Mouse (Mus musculus) hindbrain, embryonic 10.5 days (tissue): ENCODE data around the gene Kcnip1. TPM values are rescaled to one million over a fixed set of nuclear protein-coding genes. Genes with fewer than 3 reads are reported as not detected.
A peak's percentile ranks its signal among the peaks of the same experiment; 100 is the strongest.

ENCODE experiments used
- DNase-seq: peaks from one replicate; pipeline ENCODE4 v3.0.0-alpha.2; 2017; ENCODE audit warnings: low spot score
- H3K27ac ChIP-seq: fragments of 300-500 bp; sonication (generic); 2 replicates; pipeline ENCODE4 v1.5.1; 2016; ENCODE audit warnings: mild to moderate bottlenecking, moderate library complexity
- H3K27me3 ChIP-seq: fragments of 300-500 bp; sonication (generic); 2 replicates; pipeline ENCODE4 v1.6.1; 2016; ENCODE audit warnings: mild to moderate bottlenecking; ENCODE audit not compliant: poor library complexity, insufficient read depth, severe bottlenecking
- H3K36me3 ChIP-seq: fragments of 300-500 bp; sonication (generic); 2 replicates; pipeline ENCODE4 v1.6.1; 2016; ENCODE audit warnings: mild to moderate bottlenecking, moderate library complexity
- H3K4me1 ChIP-seq: fragments of 300-500 bp; sonication (generic); replicated peaks from 2 replicates; pipeline ENCODE4 v1.6.1; 2016; ENCODE audit warnings: mild to moderate bottlenecking
- H3K4me3 ChIP-seq: fragments of 300-500 bp; sonication (generic); 2 replicates; pipeline ENCODE4 v1.5.1; 2016; ENCODE audit warnings: mild to moderate bottlenecking, moderate library complexity
- H3K9me3 ChIP-seq: fragments of 300-500 bp; sonication (generic); 2 replicates; pipeline ENCODE4 v1.6.1; 2016; ENCODE audit warnings: mild to moderate bottlenecking, moderate library complexity
- WGBS: fragments of 180-500 bp; shearing (Covaris S2); methylation state at CpG from one replicate; pipeline ENCODE4 v1.1.7; 2016; 5-methylcytosine and 5-hydroxymethylcytosine counted together
- polyA plus RNA-seq: library from polyadenylated mRNA; unstranded; fragments of >200 nt; fragmentation: Nextera tagmentation; extraction: Ambion mirVana; gene quantifications from 2 replicates; pipeline ENCODE4 v1.2.1, GENCODE M21; 2016

Gene Kcnip1
- polyA plus RNA-seq, 1 experiment from 2014 or later, result 9.5 TPM

DNA sequence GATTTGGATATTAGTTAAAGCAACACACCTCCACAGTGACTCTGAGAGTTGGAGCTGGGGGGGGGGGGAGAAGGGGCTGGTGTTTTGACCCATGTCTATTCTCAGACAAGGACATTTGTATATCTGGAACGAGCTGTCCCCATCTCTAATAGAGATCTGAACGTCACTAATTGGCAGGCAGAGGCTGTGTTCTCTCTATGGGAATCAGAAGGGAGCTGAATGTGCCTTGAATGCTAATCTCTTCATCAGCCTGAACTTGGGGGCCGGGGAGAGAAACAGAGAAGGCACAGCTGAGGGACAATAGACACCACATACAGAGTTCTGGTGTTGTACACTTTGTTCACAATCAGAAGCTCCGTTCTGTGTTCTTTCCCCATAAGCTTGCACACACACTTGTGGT, 206.4 kb downstream of the Kcnip1 start:
- H3K9me3 ChIP-seq, result no peaks in the 10 kb centered on the region
- WGBS, result 58% methylated on average over 4 of the region's 4 CpGs
- no peak overlapping the region for H3K4me3 ChIP-seq
- no peaks in the 10 kb centered on the region for H3K36me3 ChIP-seq
- DNase-seq, result no peak
- peaks cover 33% of the 10 kb centered on the region for H3K4me1 ChIP-seq
- H3K27me3 ChIP-seq, result no peaks in the 10 kb centered on the region
- H3K27ac ChIP-seq, result no peak overlapping the region

DNA sequence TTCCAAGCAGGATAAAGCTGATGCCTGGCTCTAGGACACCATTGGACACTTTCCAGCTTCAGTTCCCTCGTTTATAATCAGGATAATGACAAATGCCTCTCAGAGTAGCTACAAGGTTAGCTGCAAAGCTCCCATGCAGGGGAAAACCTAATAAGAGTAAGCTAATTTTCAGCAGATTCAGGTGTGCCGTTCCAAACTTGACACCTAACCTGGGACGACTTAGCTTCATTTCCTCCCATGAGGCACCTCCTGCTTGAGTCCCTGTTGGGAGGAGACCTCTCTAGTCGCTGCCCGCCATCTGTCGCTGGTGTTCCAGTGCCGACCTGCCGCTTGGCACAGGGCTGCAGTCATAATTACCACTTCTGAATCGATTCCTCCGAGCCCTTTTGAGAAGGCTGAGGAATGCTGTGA, 211.4 kb downstream of the Kcnip1 start:
- Histone ChIP-seq H3K9me3 (no peaks in the 10 kb centered on the region), H3K4me1 (peaks cover 48% of the 10 kb centered on the region), H3K36me3 (no peaks in the 10 kb centered on the region), H3K27ac (no peak overlapping the region), H3K27me3 (no peaks in the 10 kb centered on the region), H3K4me3 (no peak overlapping the region)
- 63% methylated on average over 10 of the region's 10 CpGs for whole genome bisulfite sequencing
- no peak for DNase-seq

DNA sequence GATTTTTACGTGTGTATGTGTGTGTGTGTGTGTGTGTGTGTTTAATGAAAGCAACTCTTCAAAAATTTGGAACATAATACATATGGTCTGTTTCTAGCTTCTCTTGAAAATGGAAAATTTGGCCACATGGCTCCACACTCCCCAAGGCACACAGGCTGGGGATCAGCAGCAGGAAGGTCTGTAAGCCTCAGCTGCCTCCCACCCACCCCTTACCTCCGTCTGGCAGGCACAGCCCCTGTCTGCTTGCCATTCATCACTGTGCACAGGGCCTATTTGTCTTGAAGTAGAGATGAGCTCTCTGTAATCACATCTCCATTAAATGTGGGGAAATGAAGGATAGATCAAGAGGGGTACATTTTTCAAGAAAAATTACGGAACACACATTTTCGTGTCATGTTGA, 212.7 kb downstream of the Kcnip1 start:
- Histone ChIP-seq H3K4me1 (peaks cover 37% of the 10 kb centered on the region), H3K9me3 (no peaks in the 10 kb centered on the region), H3K36me3 (no peaks in the 10 kb centered on the region), H3K4me3 (no peak overlapping the region), H3K27me3 (no peaks in the 10 kb centered on the region), H3K27ac (no peak overlapping the region)
- 74% methylated on average over 4 of the region's 4 CpGs for WGBS
- DNase-seq, result no peak

DNA sequence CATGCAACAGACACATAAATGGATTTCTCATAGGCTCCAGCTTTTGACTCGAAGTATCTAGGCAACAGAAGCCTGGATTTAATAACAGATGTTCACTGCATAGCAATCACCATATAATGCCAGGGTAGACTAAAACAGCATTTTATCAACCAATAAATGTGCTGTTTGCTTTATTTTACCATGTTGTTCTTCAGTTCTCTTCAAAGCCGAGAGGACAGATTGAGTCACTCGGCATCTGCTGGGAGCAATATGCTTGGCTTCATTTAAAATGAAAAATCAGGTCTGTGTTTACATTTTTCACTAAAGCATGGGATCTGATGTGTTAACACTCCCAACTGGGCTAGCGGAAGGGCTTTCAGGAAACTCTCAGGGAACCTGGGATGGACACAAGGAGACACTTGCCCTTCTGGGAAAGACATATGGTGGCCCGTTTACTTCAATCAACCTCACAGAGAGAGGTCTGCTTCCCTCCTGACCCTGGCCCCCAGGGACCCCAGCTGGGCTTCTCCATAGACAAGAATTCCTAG, 220.3 kb downstream of the Kcnip1 start:
- Histone ChIP-seq H3K27me3 (no peaks in the 10 kb centered on the region), H3K36me3 (no peaks in the 10 kb centered on the region), H3K4me1 (peaks cover 21% of the 10 kb centered on the region), H3K27ac (no peak overlapping the region), H3K9me3 (no peaks in the 10 kb centered on the region), H3K4me3 (no peak overlapping the region)
- WGBS, result 57% methylated on average over 5 of the region's 5 CpGs
- no peak for DNase-seq

DNA sequence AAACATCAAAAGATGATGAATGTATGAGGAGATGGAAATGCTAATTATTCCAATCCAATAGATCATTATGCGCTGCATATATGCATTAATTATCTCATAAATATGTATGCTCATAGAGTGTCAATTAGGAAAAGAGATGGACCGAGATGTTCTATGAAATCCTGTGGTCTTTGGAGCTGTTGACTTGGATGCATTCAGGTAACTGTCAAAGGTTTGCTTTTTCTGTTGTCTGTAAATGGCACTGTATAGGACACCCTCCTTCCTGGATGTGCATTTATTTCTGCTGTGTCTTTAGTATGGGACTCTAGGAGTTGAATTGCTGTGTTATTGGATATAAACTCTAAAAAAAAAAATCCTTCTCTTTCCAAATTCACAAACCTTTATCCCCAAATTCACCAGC, 220.9 kb downstream of the Kcnip1 start:
- Histone ChIP-seq H3K9me3 (no peaks in the 10 kb centered on the region), H3K27me3 (no peaks in the 10 kb centered on the region), H3K4me3 (no peak overlapping the region), H3K4me1 (peaks cover 21% of the 10 kb centered on the region), H3K36me3 (no peaks in the 10 kb centered on the region), H3K27ac (no peak overlapping the region)
- no peak for DNase-seq
- 85% methylated on average over 2 of the region's 2 CpGs for WGBS

DNA sequence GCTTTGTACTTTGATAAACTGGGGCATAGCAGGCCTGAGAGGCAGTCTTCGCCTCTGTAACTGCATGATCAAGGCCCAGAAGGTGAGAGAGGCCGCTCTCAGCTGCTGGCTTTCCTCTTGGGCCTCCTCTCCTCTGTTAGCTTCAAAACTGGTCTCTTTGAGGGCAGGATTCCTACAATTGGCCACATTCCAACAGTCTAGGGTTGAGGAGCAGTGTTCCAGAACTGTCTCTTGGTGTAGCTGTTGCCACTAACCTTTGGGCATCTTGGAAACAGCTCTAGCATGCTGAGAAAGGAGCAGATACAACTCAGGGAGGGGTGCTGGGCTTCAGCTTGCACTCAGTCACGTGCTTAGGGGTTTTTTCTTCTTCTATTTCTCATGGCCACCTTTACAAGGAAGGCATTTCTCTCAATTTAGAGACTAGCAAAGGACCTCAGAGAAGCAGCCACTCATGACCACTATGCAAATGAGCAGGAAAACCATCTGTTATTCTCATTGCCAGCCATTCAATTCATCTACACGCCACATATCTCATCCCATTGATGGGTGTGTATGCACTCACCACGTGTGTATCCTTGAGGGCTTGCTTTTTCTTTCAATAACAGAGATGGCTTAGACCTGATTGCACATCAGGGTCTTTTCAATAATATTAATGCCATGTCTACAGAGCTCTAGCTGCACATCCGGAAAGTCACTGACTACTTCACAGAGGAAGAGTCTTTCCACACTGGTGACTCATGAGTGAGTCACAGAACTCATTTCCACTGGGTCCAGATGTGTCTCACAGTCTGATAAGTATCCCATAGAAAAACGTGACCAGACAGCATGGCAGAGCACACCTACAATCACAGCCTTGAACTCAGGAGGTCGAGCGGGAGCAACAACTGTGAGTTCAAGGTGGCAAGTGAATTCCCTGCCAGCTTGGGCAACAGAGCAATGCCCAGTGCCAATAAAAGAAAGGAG, 225.7 kb downstream of the Kcnip1 start:
- no peak for DNase-seq
- no peak overlapping the region for H3K4me3 ChIP-seq
- H3K27me3 ChIP-seq, result no peaks in the 10 kb centered on the region
- WGBS, result 79% methylated on average over 9 of the region's 9 CpGs
- peaks cover 11% of the 10 kb centered on the region; the same call in 1 of the 2 replicates for H3K4me1 ChIP-seq
- H3K36me3 ChIP-seq, result no peaks in the 10 kb centered on the region
- no peaks in the 10 kb centered on the region for H3K9me3 ChIP-seq
- H3K27ac ChIP-seq, result no peak overlapping the region

DNA sequence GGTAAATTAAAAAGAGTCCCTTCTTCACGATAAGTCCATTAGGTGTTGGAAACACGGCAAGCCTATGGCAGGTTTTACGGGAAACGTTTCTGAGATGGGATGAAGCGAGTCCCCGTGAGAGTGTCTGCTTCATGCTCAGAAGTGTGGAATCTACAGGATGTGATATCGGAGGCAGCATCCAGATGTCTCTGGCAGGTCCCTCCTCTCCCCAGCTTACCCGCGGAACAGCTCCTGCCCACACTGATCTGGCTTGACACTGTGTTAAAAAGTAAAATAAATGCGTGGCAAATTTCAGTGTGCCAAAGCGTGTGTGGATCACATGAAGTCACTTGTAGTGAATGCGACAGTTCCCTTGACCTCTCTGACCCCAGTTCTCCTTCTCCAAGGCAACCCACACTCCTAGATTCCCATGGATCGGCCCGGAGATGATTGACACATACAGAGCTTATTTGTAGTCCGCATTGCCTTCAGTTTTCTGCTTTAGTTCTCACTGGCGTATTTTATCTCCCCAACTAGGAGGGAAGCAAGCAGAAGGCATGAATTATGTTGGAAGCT, 231.7 kb downstream of the Kcnip1 start:
- DNase-seq, result no peak
- WGBS, result 72% methylated on average over 16 of the region's 16 CpGs
- no peaks in the 10 kb centered on the region for H3K36me3 ChIP-seq
- H3K9me3 ChIP-seq, result no peaks in the 10 kb centered on the region
- no peak overlapping the region for H3K27ac ChIP-seq
- H3K4me3 ChIP-seq, result no peak overlapping the region
- H3K4me1 ChIP-seq, result peaks cover 29% of the 10 kb centered on the region
- no peaks in the 10 kb centered on the region for H3K27me3 ChIP-seq

DNA sequence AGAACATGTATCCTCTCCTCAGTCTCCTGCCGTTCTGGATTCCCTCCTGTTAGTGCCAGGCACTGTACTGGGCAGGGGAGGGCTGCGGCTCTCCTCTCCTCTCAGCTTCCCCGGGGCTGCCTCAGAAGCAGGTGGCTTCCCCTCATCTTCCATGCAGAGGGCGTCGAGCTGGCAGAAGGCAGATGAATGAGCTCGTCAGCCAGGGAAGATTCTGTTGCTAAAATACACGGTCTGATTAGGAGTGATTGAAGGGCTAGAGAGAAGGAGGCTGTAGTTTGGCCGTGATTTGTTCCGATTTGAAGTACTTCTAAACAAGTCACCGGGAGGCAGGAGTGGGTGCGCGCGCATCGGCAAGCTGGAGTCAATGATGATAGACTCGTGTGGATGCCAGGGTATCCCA, 236.3 kb downstream of the Kcnip1 start:
- H3K27me3 ChIP-seq, result no peaks in the 10 kb centered on the region
- H3K36me3 ChIP-seq, result no peaks in the 10 kb centered on the region
- H3K27ac ChIP-seq, result no peak overlapping the region
- H3K9me3 ChIP-seq, result no peaks in the 10 kb centered on the region
- H3K4me1 ChIP-seq, result peaks cover 35% of the 10 kb centered on the region
- WGBS, result 79% methylated on average over 15 of the region's 15 CpGs
- H3K4me3 ChIP-seq, result no peak overlapping the region
- DNase-seq, result no peak

DNA sequence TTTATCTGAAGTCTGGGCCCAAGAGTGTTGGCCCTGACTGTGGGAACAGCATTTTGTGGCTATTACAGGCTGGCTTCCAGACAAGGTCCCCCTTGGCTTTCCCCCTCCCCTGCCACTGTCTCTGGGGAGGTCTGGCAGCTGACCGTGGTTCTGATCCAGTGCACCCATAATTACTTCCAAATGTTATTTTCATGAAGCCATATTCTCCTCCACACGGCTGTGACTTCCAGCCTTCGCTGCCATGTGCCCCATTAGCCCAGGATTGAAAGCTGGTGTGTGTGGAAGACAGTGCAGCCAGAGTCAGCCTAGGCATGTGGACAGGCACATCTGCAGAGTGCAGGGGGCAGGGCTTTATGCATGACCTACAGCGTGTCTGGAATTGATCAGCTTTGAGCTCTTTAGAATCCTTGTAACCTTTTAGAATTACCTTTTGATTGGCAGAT, 240.5 kb downstream of the Kcnip1 start:
- DNase-seq, result peak; percentile 47
- Histone ChIP-seq H3K27me3 (no peaks in the 10 kb centered on the region), H3K27ac (no peak overlapping the region; the same call in 1 of the 2 replicates), H3K4me1 (peaks cover 21% of the 10 kb centered on the region), H3K36me3 (no peaks in the 10 kb centered on the region), H3K9me3 (no peaks in the 10 kb centered on the region), H3K4me3 (no peak overlapping the region)
- WGBS, result 50% methylated on average over 4 of the region's 4 CpGs

DNA sequence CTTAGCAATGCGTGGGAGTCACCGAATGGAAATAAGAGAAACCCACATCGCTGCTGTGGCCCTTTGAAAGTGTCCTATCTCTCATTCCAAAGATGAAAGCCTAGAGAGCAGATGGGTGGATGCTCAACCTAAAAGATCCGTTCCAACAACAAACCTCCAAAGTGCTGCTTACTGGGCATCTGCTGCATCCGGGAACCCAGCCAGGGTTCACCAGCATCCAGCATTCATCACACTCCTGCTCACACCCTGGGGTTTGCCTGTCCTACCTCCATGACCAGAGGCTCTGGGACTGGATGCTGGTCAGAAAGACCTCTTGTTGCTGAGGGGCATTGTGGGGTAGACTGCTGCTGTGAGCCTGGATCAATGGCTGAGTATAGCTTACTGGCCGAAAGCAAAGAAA, 241.4 kb downstream of the Kcnip1 start:
- Histone ChIP-seq H3K27me3 (no peaks in the 10 kb centered on the region), H3K36me3 (no peaks in the 10 kb centered on the region), H3K9me3 (no peaks in the 10 kb centered on the region), H3K4me3 (no peak overlapping the region), H3K4me1 (peaks cover 12% of the 10 kb centered on the region), H3K27ac (no peak overlapping the region)
- WGBS, result 93% methylated on average over 6 of the region's 6 CpGs
- DNase-seq, result no peak

DNA sequence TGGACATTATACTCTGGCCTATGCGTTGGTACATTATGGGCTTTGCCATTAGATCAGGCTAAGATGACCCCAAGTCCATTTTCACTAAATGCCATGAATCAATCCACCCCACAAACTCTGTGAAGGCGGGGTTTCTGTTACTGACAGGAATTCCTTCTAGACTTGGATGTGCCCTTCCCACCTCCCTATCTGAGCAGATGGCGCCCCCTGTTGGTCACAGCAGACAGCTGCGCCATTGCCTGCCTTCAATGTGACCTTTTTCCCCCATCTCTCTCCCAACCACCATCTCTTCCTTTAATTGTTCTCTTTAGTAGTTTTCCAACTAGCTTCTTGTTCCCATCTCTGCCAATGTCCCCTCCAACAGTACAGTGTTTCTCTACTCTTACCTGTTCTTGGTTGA, 243.0 kb downstream of the Kcnip1 start:
- H3K4me3 ChIP-seq, result no peak overlapping the region
- no peaks in the 10 kb centered on the region for H3K36me3 ChIP-seq
- H3K27ac ChIP-seq, result no peak overlapping the region
- H3K9me3 ChIP-seq, result no peaks in the 10 kb centered on the region
- H3K27me3 ChIP-seq, result no peaks in the 10 kb centered on the region
- no peak for DNase-seq
- H3K4me1 ChIP-seq, result peaks cover 11% of the 10 kb centered on the region
- WGBS, result 83% methylated on average over 4 of the region's 4 CpGs

DNA sequence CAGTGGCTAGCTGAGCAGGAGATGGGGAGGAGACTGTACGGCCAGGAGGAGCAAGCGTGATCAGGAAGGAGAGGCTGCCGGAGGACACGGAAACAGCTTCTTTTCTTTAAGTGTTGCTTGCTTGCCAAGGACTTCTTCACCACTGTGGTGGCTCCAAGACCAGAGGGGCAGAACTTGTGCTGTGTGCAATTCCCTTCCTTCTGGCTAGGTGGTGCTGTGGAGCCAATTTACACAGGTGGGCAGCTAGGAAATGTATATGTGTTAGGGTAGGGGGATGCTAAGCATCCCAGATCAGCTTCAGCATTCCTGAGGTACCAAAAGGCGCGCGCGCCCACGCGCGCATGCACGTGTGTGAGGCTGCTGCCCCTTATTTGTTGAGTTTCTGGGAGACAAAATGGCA, 243.5 kb downstream of the Kcnip1 start:
- 93% methylated on average over 12 of the region's 12 CpGs for WGBS
- Histone ChIP-seq H3K27me3 (no peaks in the 10 kb centered on the region), H3K36me3 (no peaks in the 10 kb centered on the region), H3K27ac (no peak overlapping the region), H3K4me3 (no peak overlapping the region), H3K9me3 (no peaks in the 10 kb centered on the region), H3K4me1 (peaks cover 16% of the 10 kb centered on the region)
- DNase-seq, result no peak

DNA sequence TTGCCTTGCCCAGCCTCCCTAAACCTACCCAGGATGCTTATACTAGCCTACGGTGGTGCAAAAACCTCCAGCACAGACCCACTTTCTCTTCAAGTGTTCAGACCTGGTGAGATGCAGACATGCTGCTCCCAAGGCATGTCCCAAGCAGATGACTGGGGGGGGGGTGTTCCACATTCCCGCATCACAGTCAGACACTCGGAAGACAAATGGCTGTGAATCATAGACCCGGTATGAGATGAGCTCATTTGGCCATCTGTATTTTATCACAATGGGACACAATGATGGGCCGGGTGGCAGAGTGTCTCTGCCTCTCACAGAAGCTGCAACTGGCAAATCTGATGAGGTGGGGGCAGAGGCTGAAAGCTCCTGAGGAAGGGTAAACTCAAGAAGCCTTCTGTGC, 244.2 kb downstream of the Kcnip1 start:
- peaks cover 19% of the 10 kb centered on the region for H3K4me1 ChIP-seq
- DNase-seq, result no peak
- H3K27me3 ChIP-seq, result no peaks in the 10 kb centered on the region
- H3K36me3 ChIP-seq, result no peaks in the 10 kb centered on the region
- H3K9me3 ChIP-seq, result no peaks in the 10 kb centered on the region
- no peak overlapping the region for H3K27ac ChIP-seq
- H3K4me3 ChIP-seq, result no peak overlapping the region
- 89% methylated on average over 5 of the region's 5 CpGs for WGBS
